Mouse (Mus musculus): ENCODE results near the gene Pcdh9. TPM values are rescaled to one million over a fixed set of nuclear protein-coding genes. Genes with fewer than 3 reads are reported as not detected.

Pcdh9 gene
- polyA plus RNA-seq, 1 experiment from 2014 or later, result 27.5 TPM

GRCm38 (mm10) chr14:93347031-93347430 is 543.4 kb downstream of the Pcdh9 start:
- WGBS, result 28% methylated on average over 2 of the region's 2 CpGs
- DNase-seq (ENCODE audit: low spot score) (no peak), ATAC-seq (replicated peaks; ENCODE audit: insufficient number of reproducible peaks, low FRiP score, low TSS enrichment, low read depth) (no peak)
- Histone ChIP-seq H3K4me1 (ENCODE audit: control insufficient read depth, insufficient read depth, low read length) (no peaks in the 10 kb centered on the region), H3K36me3 (replicated peaks; ENCODE audit: control insufficient read depth, insufficient read depth, low read depth, low read length) (no peaks in the 10 kb centered on the region), H3K9me3 (replicated peaks; ENCODE audit: control insufficient read depth, low read length) (no peaks in the 10 kb centered on the region), H3K27me3 (ENCODE audit: control insufficient read depth, insufficient read depth, low read length) (no peaks in the 10 kb centered on the region), H3K27ac (replicated peaks; ENCODE audit: low read depth, low read length) (no peak overlapping the region), H3K4me3 (ENCODE audit: low read depth, low read length) (no peak overlapping the region), H3K9ac (replicated peaks; ENCODE audit: low read length) (no peak overlapping the region), H3K4me2 (ENCODE audit: low read depth, low read length) (no peak overlapping the region)

GRCm38 (mm10) chr14:93342781-93343180 is 547.7 kb downstream of the Pcdh9 start:
- Histone ChIP-seq H3K4me2 (ENCODE audit: low read depth, low read length) (no peak overlapping the region), H3K9ac (replicated peaks; ENCODE audit: low read length) (no peak overlapping the region), H3K27ac (replicated peaks; ENCODE audit: low read depth, low read length) (no peak overlapping the region), H3K36me3 (replicated peaks; ENCODE audit: control insufficient read depth, insufficient read depth, low read depth, low read length) (no peaks in the 10 kb centered on the region), H3K27me3 (ENCODE audit: control insufficient read depth, insufficient read depth, low read length) (no peaks in the 10 kb centered on the region), H3K4me3 (ENCODE audit: low read depth, low read length) (no peak overlapping the region), H3K4me1 (ENCODE audit: control insufficient read depth, insufficient read depth, low read length) (no peaks in the 10 kb centered on the region), H3K9me3 (replicated peaks; ENCODE audit: control insufficient read depth, low read length) (no peaks in the 10 kb centered on the region)
- whole genome bisulfite sequencing, result 63% methylated on average over 3 of the region's 3 CpGs
- DNase-seq (ENCODE audit: low spot score) (no peak), ATAC-seq (replicated peaks; ENCODE audit: insufficient number of reproducible peaks, low FRiP score, low TSS enrichment, low read depth) (no peak)

GRCm38 (mm10) chr14:93341390-93341789 is 549.1 kb downstream of the Pcdh9 start:
- 54% methylated on average over 5 of the region's 5 CpGs for WGBS
- H3K9me3 ChIP-seq (replicated peaks; ENCODE audit: control insufficient read depth, low read length), result no peaks in the 10 kb centered on the region
- no peak for DNase-seq (ENCODE audit: low spot score)

GRCm38 (mm10) chr14:93329247-93329646 is 561.2 kb downstream of the Pcdh9 start:
- ATAC-seq (replicated peaks; ENCODE audit: insufficient number of reproducible peaks, low FRiP score, low TSS enrichment, low read depth) (no peak), DNase-seq (ENCODE audit: low spot score) (no peak)
- Histone ChIP-seq H3K9ac (replicated peaks; ENCODE audit: low read length) (no peak overlapping the region), H3K4me1 (ENCODE audit: control insufficient read depth, insufficient read depth, low read length) (no peaks in the 10 kb centered on the region), H3K9me3 (replicated peaks; ENCODE audit: control insufficient read depth, low read length) (no peaks in the 10 kb centered on the region), H3K27ac (replicated peaks; ENCODE audit: low read depth, low read length) (no peak overlapping the region), H3K36me3 (replicated peaks; ENCODE audit: control insufficient read depth, insufficient read depth, low read depth, low read length) (no peaks in the 10 kb centered on the region), H3K4me2 (ENCODE audit: low read depth, low read length) (no peak overlapping the region), H3K27me3 (ENCODE audit: control insufficient read depth, insufficient read depth, low read length) (no peaks in the 10 kb centered on the region), H3K4me3 (ENCODE audit: low read depth, low read length) (no peak overlapping the region)

More at GRCm38 (mm10) chr14:93341390-93341789, 549.1 kb downstream of the Pcdh9 start:
- H3K4me3 ChIP-seq (ENCODE audit: low read depth, low read length), result no peak overlapping the region
- H3K27ac ChIP-seq (replicated peaks; ENCODE audit: low read depth, low read length), result no peak overlapping the region
- no peaks in the 10 kb centered on the region for H3K27me3 ChIP-seq (ENCODE audit: control insufficient read depth, insufficient read depth, low read length)
- no peaks in the 10 kb centered on the region for H3K4me1 ChIP-seq (ENCODE audit: control insufficient read depth, insufficient read depth, low read length)
- no peaks in the 10 kb centered on the region for H3K36me3 ChIP-seq (replicated peaks; ENCODE audit: control insufficient read depth, insufficient read depth, low read depth, low read length)
- no peak overlapping the region for H3K9ac ChIP-seq (replicated peaks; ENCODE audit: low read length)
- no peak for ATAC-seq (replicated peaks; ENCODE audit: insufficient number of reproducible peaks, low FRiP score, low TSS enrichment, low read depth)
- H3K4me2 ChIP-seq (ENCODE audit: low read depth, low read length), result no peak overlapping the region

GRCm38 (mm10) chr14:93317393-93317792 is 573.1 kb downstream of the Pcdh9 start:
- H3K36me3 ChIP-seq (replicated peaks; ENCODE audit: control insufficient read depth, insufficient read depth, low read depth, low read length), result no peaks in the 10 kb centered on the region
- no peak overlapping the region for H3K4me2 ChIP-seq (ENCODE audit: low read depth, low read length)
- no peak overlapping the region for H3K4me3 ChIP-seq (ENCODE audit: low read depth, low read length)
- H3K9me3 ChIP-seq (replicated peaks; ENCODE audit: control insufficient read depth, low read length), result no peaks in the 10 kb centered on the region
- ATAC-seq (replicated peaks; ENCODE audit: insufficient number of reproducible peaks, low FRiP score, low TSS enrichment, low read depth), result no peak; the same call in 1 of the 2 replicates
- peak; percentile 48 for DNase-seq (ENCODE audit: low spot score)
- no peak overlapping the region for H3K9ac ChIP-seq (replicated peaks; ENCODE audit: low read length)
- H3K27ac ChIP-seq (replicated peaks; ENCODE audit: low read depth, low read length), result no peak overlapping the region
- H3K4me1 ChIP-seq (ENCODE audit: control insufficient read depth, insufficient read depth, low read length), result no peaks in the 10 kb centered on the region
- no peaks in the 10 kb centered on the region for H3K27me3 ChIP-seq (ENCODE audit: control insufficient read depth, insufficient read depth, low read length)

GRCm38 (mm10) chr14:93288361-93288760 is 602.1 kb downstream of the Pcdh9 start:
- Histone ChIP-seq H3K27ac (replicated peaks; ENCODE audit: low read depth, low read length) (no peak overlapping the region), H3K4me1 (ENCODE audit: control insufficient read depth, insufficient read depth, low read length) (no peaks in the 10 kb centered on the region), H3K9me3 (replicated peaks; ENCODE audit: control insufficient read depth, low read length) (no peaks in the 10 kb centered on the region), H3K27me3 (ENCODE audit: control insufficient read depth, insufficient read depth, low read length) (no peaks in the 10 kb centered on the region), H3K9ac (replicated peaks; ENCODE audit: low read length) (no peak overlapping the region), H3K4me2 (ENCODE audit: low read depth, low read length) (no peak overlapping the region), H3K36me3 (replicated peaks; ENCODE audit: control insufficient read depth, insufficient read depth, low read depth, low read length) (no peaks in the 10 kb centered on the region), H3K4me3 (ENCODE audit: low read depth, low read length) (no peak overlapping the region)
- whole genome bisulfite sequencing, result 60% methylated on average over 2 of the region's 2 CpGs
- DNase-seq (ENCODE audit: low spot score) (no peak), ATAC-seq (replicated peaks; ENCODE audit: insufficient number of reproducible peaks, low FRiP score, low TSS enrichment, low read depth) (no peak)

- 31% methylated on average over 1 of the region's 1 CpGs for WGBS
- peak; percentile 14 for DNase-seq (ENCODE audit: low spot score)
- Histone ChIP-seq H3K27me3 (ENCODE audit: control insufficient read depth, insufficient read depth, low read length) (no peaks in the 10 kb centered on the region), H3K4me3 (ENCODE audit: low read depth, low read length) (no peak overlapping the region), H3K27ac (replicated peaks; ENCODE audit: low read depth, low read length) (no peak overlapping the region), H3K36me3 (replicated peaks; ENCODE audit: control insufficient read depth, insufficient read depth, low read depth, low read length) (no peaks in the 10 kb centered on the region), H3K4me1 (ENCODE audit: control insufficient read depth, insufficient read depth, low read length) (no peaks in the 10 kb centered on the region), H3K4me2 (ENCODE audit: low read depth, low read length) (no peak overlapping the region), H3K9me3 (replicated peaks; ENCODE audit: control insufficient read depth, low read length) (no peaks in the 10 kb centered on the region), H3K9ac (replicated peaks; ENCODE audit: low read length) (no peak overlapping the region)
- ATAC-seq (replicated peaks; ENCODE audit: insufficient number of reproducible peaks, low FRiP score, low TSS enrichment, low read depth), result no peak
Measured at GRCm38 (mm10) chr14:93287642-93288041, 602.8 kb downstream of the Pcdh9 start.

- Histone ChIP-seq H3K27me3 (ENCODE audit: control insufficient read depth, insufficient read depth, low read length) (no peaks in the 10 kb centered on the region), H3K4me2 (ENCODE audit: low read depth, low read length) (no peak overlapping the region), H3K27ac (replicated peaks; ENCODE audit: low read depth, low read length) (no peak overlapping the region), H3K9ac (replicated peaks; ENCODE audit: low read length) (no peak overlapping the region), H3K4me1 (ENCODE audit: control insufficient read depth, insufficient read depth, low read length) (no peaks in the 10 kb centered on the region), H3K36me3 (replicated peaks; ENCODE audit: control insufficient read depth, insufficient read depth, low read depth, low read length) (no peaks in the 10 kb centered on the region), H3K9me3 (replicated peaks; ENCODE audit: control insufficient read depth, low read length) (no peaks in the 10 kb centered on the region), H3K4me3 (ENCODE audit: low read depth, low read length) (no peak overlapping the region)
- no peak for DNase-seq (ENCODE audit: low spot score)
- ATAC-seq (replicated peaks; ENCODE audit: insufficient number of reproducible peaks, low FRiP score, low TSS enrichment, low read depth), result no peak
- WGBS, result 84% methylated on average over 7 of the region's 7 CpGs
Measured at GRCm38 (mm10) chr14:93285136-93285535, 605.3 kb downstream of the Pcdh9 start.
